Mouse (Mus musculus) left cerebral cortex, adult 2 months (tissue): ENCODE measurements around the gene Sacs. TPM values are rescaled to one million over a fixed set of nuclear protein-coding genes. Genes with fewer than 3 reads are reported as not detected.
"Not testable (repeated sequence)": the region's sequence is repeated elsewhere in the genome, so short reads cannot be mapped to it uniquely, and the experiment has no call there.

Experiments used
- DNase-seq, 2 experiments: peaks; one replicate each; pipeline ENCODE4 v3.0.0; 2021 to 2022; ENCODE audit warnings: low spot score in 2 of 2, mixed read lengths in 1 of 2; ENCODE audit errors: extremely low spot score in 1 of 2
- H3K27ac ChIP-seq: fragments of 200-600 bp; 2 replicates; pipeline ENCODE4 v1.8.1; 2022
- H3K4me3 ChIP-seq: fragments of 200-600 bp; 2 replicates; pipeline ENCODE4 v1.8.1; 2022
- CTCF ChIP-seq: fragments of 200-600 bp; IDR thresholded peaks from 2 replicates; pipeline ENCODE4 v1.8.1; 2022; ENCODE audit warnings: antibody characterized with exemption, mild to moderate bottlenecking, moderate library complexity
- intact Hi-C: fragments of 180-260 bp; cut with DNase I; formaldehyde crosslinking; loops from one replicate; pipeline ENCODE4 v1.15.1; 2025
- long read RNA-seq, 2 experiments: library from polyadenylated mRNA; stranded (forward); transcript quantifications; one replicate each; pipeline ENCODE4 v2.0.0; 2021; ENCODE audit warnings: borderline mapping rate in 2 of 2
- total RNA-seq, 2 experiments: library from RNA; stranded (reverse); gene quantifications; 2 replicates each; pipeline ENCODE4 v1.2.3; 2021

Sacs gene
- total RNA-seq = 10 to 100 TPM; 63.0 to 63.8 TPM
- long read RNA-seq, experiment 1, partial matches to known transcripts = 0 of 2 reads
- long read RNA-seq, experiment 1, other reads (novel, unspliced or antisense) = 2 of 2 reads
- long read RNA-seq, experiment 2 = 0 reads

GRCm38 (mm10) chr14:61137994-61138726 lies at the start of gene Sacs:
TSS of gene Sacs (plus strand) at chr14:61138457.
- H3K4me3 ChIP-seq = peak within 1 kb of the TSS; percentile 57
- intact Hi-C loops = loop anchor here (5.0 kb wide), 1 partner anchor 154 kb away; no protein-coding TSS in a partner anchor
- peak within 1 kb of the TSS; percentile 86 for H3K27ac ChIP-seq
- peak; percentile 46 to 63 for DNase-seq
- peak; percentile 47 for TF ChIP-seq CTCF

- H3K4me3 ChIP-seq = no peak overlapping the region
- TF ChIP-seq CTCF = no peak
- intact Hi-C loops = no loop called here
Measured at GRCm38 (mm10) chr14:61090955-61091354, 47.3 kb upstream of the Sacs start.

GRCm38 (mm10) chr14:61092073-61092472 lies 46.2 kb upstream of the Sacs start:
- Histone ChIP-seq H3K4me3 (no peak overlapping the region), H3K27ac (no peak overlapping the region)
- peak in 1 of 2 experiments; percentile 32 for DNase-seq
- TF ChIP-seq CTCF = no peak
- intact Hi-C loops = no loop called here

More at GRCm38 (mm10) chr14:61090955-61091354, 47.3 kb upstream of the Sacs start:
- H3K27ac ChIP-seq = no peak overlapping the region
- DNase-seq = peak in 1 of 2 experiments; percentile 14

GRCm38 (mm10) chr14:61097974-61098625 lies 40.2 kb upstream of the Sacs start:
- H3K4me3 ChIP-seq = no peak overlapping the region
- intact Hi-C loops = no loop called here

GRCm38 (mm10) chr14:61100736-61101135 lies 37.5 kb upstream of the Sacs start:
- Histone ChIP-seq H3K4me3 (no peak overlapping the region), H3K27ac (no peak overlapping the region)
- DNase-seq = no peak
- TF ChIP-seq CTCF = no peak
- intact Hi-C loops = no loop called here

More at GRCm38 (mm10) chr14:61097974-61098625, 40.2 kb upstream of the Sacs start:
- DNase-seq = no peak
- no peak for TF ChIP-seq CTCF
- H3K27ac ChIP-seq = no peak overlapping the region

GRCm38 (mm10) chr14:61106404-61106803 lies 31.9 kb upstream of the Sacs start:
- TF ChIP-seq CTCF = no peak
- H3K27ac ChIP-seq = no peak overlapping the region
- no peak for DNase-seq
- intact Hi-C loops = no loop called here
- no peak overlapping the region for H3K4me3 ChIP-seq

GRCm38 (mm10) chr14:61108625-61109024 lies 29.6 kb upstream of the Sacs start:
- DNase-seq = no peak
- Histone ChIP-seq H3K4me3 (no peak overlapping the region), H3K27ac (no peak overlapping the region)
- intact Hi-C loops = no loop called here
- no peak for TF ChIP-seq CTCF

- DNase-seq = peak; percentile 75 to 88
- intact Hi-C loops = loop anchor here (1.0 to 10.0 kb wide), 2 partner anchors 313 to 598 kb away; no protein-coding TSS in a partner anchor
Measured at GRCm38 (mm10) chr14:61112404-61112803, 25.9 kb upstream of the Sacs start.

GRCm38 (mm10) chr14:61124755-61125154 lies 13.5 kb upstream of the Sacs start:
- intact Hi-C loops = no loop called here
- DNase-seq = no peak
- Histone ChIP-seq H3K4me3 (no peak overlapping the region), H3K27ac (no peak overlapping the region)
- no peak for TF ChIP-seq CTCF

More at GRCm38 (mm10) chr14:61112404-61112803, 25.9 kb upstream of the Sacs start:
- Histone ChIP-seq H3K4me3 (no peak overlapping the region), H3K27ac (no peak overlapping the region)
- TF ChIP-seq CTCF = peak; percentile 90

GRCm38 (mm10) chr14:61125201-61125600 lies 13.1 kb upstream of the Sacs start:
- intact Hi-C loops = no loop called here

GRCm38 (mm10) chr14:61127365-61127764 lies 10.9 kb upstream of the Sacs start:
- H3K27ac ChIP-seq, intact Hi-C loops, DNase-seq, H3K4me3 ChIP-seq: not testable (repeated sequence)

More at GRCm38 (mm10) chr14:61125201-61125600, 13.1 kb upstream of the Sacs start:
- TF ChIP-seq CTCF = no peak
- no peak for DNase-seq
- H3K4me3 ChIP-seq = no peak overlapping the region
- no peak overlapping the region for H3K27ac ChIP-seq

- Histone ChIP-seq H3K4me3 (no peak overlapping the region), H3K27ac (no peak overlapping the region)
- no peak for TF ChIP-seq CTCF
- DNase-seq = no peak
- intact Hi-C loops = no loop called here
Measured at GRCm38 (mm10) chr14:61128961-61129507, 9.2 kb upstream of the Sacs start.
